Mouse (Mus musculus) heart, embryonic 16.5 days (tissue): ENCODE data around the gene Mical3. TPM values are rescaled to one million over a fixed set of nuclear protein-coding genes. Genes with fewer than 3 reads are reported as not detected.
A peak's percentile ranks its signal among the peaks of the same experiment; 100 is the strongest.

Experiments
- ATAC-seq: fragments of 200-750 bp; cut with Nextera tagmentation; replicated peaks from 2 replicates; pipeline ENCODE4 v1.8.0; 2017; ENCODE audit warnings: moderate number of reproducible peaks; ENCODE audit not compliant: insufficient read depth, low FRiP score; ENCODE audit errors: extremely low read depth
- H3K27ac ChIP-seq: fragments of 300-500 bp; sonication (generic); 2 replicates; pipeline ENCODE4 v1.5.1; 2014; ENCODE audit warnings: mild to moderate bottlenecking, low read length, control low read depth, moderate library complexity
- H3K27me3 ChIP-seq: fragments of 300-500 bp; sonication (generic); 2 replicates; pipeline ENCODE4 v1.6.1; 2014; ENCODE audit warnings: low read length, mixed read lengths; ENCODE audit not compliant: control insufficient read depth, insufficient read depth
- H3K36me3 ChIP-seq: fragments of 300-500 bp; sonication (generic); 2 replicates; pipeline ENCODE4 v1.6.1; 2014; ENCODE audit not compliant: control insufficient read depth, insufficient read depth
- H3K4me1 ChIP-seq: fragments of 300-500 bp; sonication (generic); 2 replicates; pipeline ENCODE4 v1.6.1; 2014; ENCODE audit warnings: low read length, mixed read lengths; ENCODE audit not compliant: control insufficient read depth, insufficient read depth
- H3K4me2 ChIP-seq: fragments of 300-500 bp; sonication (generic); 2 replicates; pipeline ENCODE4 v1.6.1; 2014; ENCODE audit warnings: low read depth, mild to moderate bottlenecking, control low read depth, low read length
- H3K4me3 ChIP-seq: fragments of 300-500 bp; sonication (generic); 2 replicates; pipeline ENCODE4 v1.5.1; 2014; ENCODE audit warnings: mild to moderate bottlenecking, control low read depth, low read length
- H3K9ac ChIP-seq: fragments of 300-500 bp; sonication (generic); 2 replicates; pipeline ENCODE4 v1.6.1; 2014; ENCODE audit warnings: low read length, control low read depth
- H3K9me3 ChIP-seq: fragments of 300-500 bp; sonication (generic); replicated peaks from 2 replicates; pipeline ENCODE4 v1.6.1; 2016; ENCODE audit warnings: low read length; ENCODE audit not compliant: control insufficient read depth
- WGBS: fragments of 180-500 bp; shearing (Covaris S2); extraction: QIAGEN DNeasy Blood & Tissue Kit; methylation state at CpG from one replicate; pipeline ENCODE4 v1.1.7; 2014; 5-methylcytosine and 5-hydroxymethylcytosine counted together
- polyA plus RNA-seq: library from polyadenylated mRNA; unstranded; fragments of >200 nt; fragmentation: Nextera tagmentation; extraction: Ambion mirVana; gene quantifications from 2 replicates; pipeline ENCODE4 v1.2.1, GENCODE M21; 2015

Mical3 gene
- polyA plus RNA-seq, 1 experiment from 2014 or later, result 27.2 TPM

DNA sequence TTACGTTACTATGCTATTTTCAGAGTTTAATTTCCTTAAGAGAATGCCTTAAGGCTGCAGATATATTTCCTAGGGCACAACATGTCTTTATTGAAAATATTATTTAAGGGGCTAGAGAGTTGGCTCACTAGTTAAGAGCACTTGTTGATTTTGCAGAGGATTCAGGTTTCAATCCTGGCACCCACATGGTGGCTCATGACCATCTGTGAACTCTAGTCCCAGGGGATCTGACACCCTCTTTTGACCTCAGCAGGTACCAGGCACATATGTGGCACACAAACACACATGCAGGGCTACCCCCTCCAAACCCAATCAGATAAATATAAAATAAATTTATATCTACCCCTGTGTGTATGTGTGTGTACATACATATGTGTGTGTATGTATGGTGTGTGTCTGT is 8.5 kb upstream of the Mical3 start:
- no peak for ATAC-seq
- H3K27ac ChIP-seq, result no peak overlapping the region
- no peaks in the 10 kb centered on the region; the same call in 1 of the 2 replicates for H3K27me3 ChIP-seq
- H3K4me2 ChIP-seq, result no peak overlapping the region
- no peaks in the 10 kb centered on the region for H3K36me3 ChIP-seq
- H3K9me3 ChIP-seq, result no peaks in the 10 kb centered on the region
- H3K4me3 ChIP-seq, result no peak overlapping the region
- WGBS, result 96% methylated on average over 1 of the region's 1 CpGs
- peaks cover 7% of the 10 kb centered on the region for H3K4me1 ChIP-seq
- no peak overlapping the region for H3K9ac ChIP-seq

DNA sequence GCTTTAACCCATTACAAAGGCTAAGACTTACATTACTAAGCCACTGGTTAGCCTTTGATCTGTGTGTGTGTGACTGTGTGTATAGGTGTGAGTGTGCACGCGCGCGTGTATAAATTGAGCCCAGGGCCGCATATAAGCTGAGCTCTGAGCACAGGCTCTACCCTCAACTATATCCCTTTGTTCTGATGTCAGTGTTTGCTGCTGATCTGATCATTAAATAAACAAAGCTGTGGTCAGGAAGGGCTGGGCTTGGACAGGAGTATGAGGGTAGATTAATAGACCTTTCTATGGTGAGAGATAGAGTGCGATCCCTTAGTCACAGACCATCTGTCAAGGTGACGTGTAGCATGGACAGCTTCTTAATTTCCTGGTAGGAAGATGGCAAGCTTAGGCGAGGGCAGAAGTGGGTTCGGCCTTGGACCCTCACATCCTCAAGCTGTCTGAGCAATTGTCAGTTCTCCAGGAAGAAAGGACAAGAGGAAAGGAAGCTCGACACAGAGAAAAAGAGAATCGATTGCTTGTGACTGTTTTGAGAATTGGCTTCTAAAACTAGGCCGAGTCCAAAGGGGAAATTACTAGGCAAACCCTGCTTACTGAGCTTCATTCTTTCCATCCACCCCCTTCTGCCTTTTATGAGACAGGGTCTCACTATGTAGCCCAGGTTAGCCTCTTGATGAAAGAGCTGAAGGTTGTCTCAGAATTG is 7.7 kb upstream of the Mical3 start:
- no peaks in the 10 kb centered on the region for H3K9me3 ChIP-seq
- no peak overlapping the region for H3K9ac ChIP-seq
- H3K36me3 ChIP-seq, result no peaks in the 10 kb centered on the region
- no peak overlapping the region for H3K4me3 ChIP-seq
- H3K27me3 ChIP-seq, result no peaks in the 10 kb centered on the region; the same call in 1 of the 2 replicates
- no peak overlapping the region for H3K27ac ChIP-seq
- H3K4me1 ChIP-seq, result no peaks in the 10 kb centered on the region; the same call in 1 of the 2 replicates
- no peak overlapping the region for H3K4me2 ChIP-seq
- 77% methylated on average over 12 of the region's 12 CpGs for WGBS
- ATAC-seq, result no peak

DNA sequence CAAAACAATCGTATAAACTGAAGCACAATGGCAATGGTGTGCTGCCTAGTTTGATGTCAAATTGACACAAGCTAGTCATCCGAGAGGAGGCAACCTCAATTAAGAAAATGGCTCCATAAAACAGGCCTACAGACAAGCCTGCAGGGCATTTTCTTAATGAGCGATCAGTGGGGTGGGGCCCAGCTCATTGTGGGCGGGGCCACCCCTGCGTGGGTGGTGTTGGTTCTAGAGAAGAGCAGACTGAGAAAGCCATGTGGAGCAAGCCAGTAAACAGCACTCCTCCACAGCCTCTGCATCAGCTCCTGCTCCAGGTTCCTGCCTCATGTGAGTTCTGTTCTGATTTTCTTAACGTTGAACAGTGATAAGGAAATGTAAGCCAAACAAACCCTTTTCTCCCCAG is 6.4 kb upstream of the Mical3 start:
- no peak overlapping the region for H3K9ac ChIP-seq
- no peak for ATAC-seq
- H3K27me3 ChIP-seq, result no peaks in the 10 kb centered on the region
- H3K4me2 ChIP-seq, result no peak overlapping the region
- no peaks in the 10 kb centered on the region for H3K9me3 ChIP-seq
- 61% methylated on average over 6 of the region's 6 CpGs for WGBS
- no peaks in the 10 kb centered on the region for H3K4me1 ChIP-seq
- no peak overlapping the region for H3K4me3 ChIP-seq
- no peak overlapping the region for H3K27ac ChIP-seq
- no peaks in the 10 kb centered on the region for H3K36me3 ChIP-seq

DNA sequence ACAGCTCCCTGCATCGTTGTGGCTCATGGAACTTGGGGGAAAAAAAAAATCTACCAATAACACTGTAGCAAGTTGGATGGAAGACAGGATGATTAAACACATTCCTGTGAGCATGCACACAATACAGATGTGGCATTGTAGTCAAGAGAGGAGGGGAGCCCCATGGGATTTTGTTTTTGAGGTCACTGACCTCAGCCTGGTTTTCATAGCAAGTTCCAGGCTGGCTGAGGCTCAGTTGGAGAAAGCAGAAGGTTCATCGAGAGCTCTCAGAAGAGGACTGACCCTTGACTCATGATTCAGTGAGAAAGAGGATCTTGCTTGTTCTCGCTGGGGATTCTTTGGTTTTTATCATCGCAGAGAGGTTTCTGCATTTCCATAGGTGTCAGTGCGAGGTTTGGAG is 4.1 kb upstream of the Mical3 start:
- Histone ChIP-seq H3K27me3 (0 out of 2 replicates have a peak, but pooled peaks cover 5% of the 10 kb centered on the region), H3K9ac (no peak overlapping the region), H3K9me3 (no peaks in the 10 kb centered on the region), H3K27ac (no peak overlapping the region), H3K36me3 (no peaks in the 10 kb centered on the region), H3K4me2 (no peak overlapping the region), H3K4me1 (peaks cover 7% of the 10 kb centered on the region), H3K4me3 (no peak overlapping the region)
- no peak for ATAC-seq
- WGBS, result 56% methylated on average over 5 of the region's 5 CpGs

DNA sequence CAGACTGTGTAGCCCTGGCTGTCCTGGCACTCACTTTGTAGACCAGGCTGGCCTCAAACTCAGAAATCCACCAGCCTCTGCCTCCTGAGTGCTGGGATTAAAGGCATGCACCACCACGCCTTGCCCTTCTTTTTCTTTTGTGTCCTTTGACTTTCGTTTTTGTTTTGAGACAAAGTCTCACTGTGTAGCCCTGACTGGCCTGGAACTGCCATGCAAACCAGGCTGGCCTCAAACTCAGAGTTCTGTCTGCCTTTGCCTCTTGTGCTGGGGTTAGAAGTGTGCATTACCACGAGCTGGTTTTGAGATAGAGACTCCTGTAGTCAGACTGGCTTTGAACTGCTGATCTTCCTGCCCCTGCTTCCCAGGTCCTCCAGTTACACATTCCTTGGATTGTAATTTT is 3.5 kb upstream of the Mical3 start:
- H3K27ac ChIP-seq, result no peak overlapping the region
- H3K4me1 ChIP-seq, result peaks cover 12% of the 10 kb centered on the region
- H3K9me3 ChIP-seq, result no peaks in the 10 kb centered on the region
- ATAC-seq, result no peak
- no peak overlapping the region for H3K9ac ChIP-seq
- H3K4me3 ChIP-seq, result no peak overlapping the region
- no peaks in the 10 kb centered on the region for H3K36me3 ChIP-seq
- H3K4me2 ChIP-seq, result no peak overlapping the region
- WGBS, result 52% methylated on average over 3 of the region's 3 CpGs
- H3K27me3 ChIP-seq, result 0 out of 2 replicates have a peak, but pooled peaks cover 5% of the 10 kb centered on the region

DNA sequence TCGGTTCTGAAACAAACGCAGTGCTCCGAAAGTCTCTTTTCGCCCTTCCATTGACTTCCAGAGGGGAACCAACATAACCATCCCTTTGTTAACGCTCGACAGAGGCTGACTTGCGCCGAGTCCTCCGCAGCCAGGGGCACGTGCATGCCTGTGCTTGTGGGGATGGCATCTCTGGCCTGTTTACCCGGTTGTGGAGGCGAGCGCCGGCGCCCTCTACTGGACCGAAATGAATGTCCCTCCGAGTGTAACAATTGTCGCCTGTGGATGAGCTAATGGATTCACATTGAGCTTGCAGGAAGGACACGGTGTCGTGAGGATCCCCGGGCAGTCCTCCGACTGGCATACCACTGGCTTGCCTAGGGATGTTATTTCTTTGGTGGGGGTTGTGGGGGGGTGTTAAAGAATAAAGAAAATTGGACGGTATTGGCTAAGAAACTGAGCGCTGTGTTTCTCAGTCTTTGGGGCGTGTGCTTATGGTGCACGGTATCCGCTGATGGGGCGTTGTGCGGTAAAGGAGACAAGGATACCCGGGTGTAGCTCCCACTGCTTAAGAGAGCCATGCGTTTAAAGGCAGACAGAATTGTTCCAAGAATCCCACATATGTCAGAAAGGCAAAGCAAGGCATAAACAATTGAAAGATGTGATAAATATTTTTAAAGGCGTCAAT is 627 bp downstream of the Mical3 start:
- 0 out of 2 replicates have a peak, but pooled peaks cover 5% of the 10 kb centered on the region for H3K27me3 ChIP-seq
- no peak overlapping the region for H3K27ac ChIP-seq
- H3K4me1 ChIP-seq, result peaks cover 17% of the 10 kb centered on the region
- ATAC-seq, result peak; percentile 93
- peak overlapping the region; percentile 82 for H3K4me2 ChIP-seq
- H3K9ac ChIP-seq, result peak overlapping the region; percentile 63
- 2% methylated on average over 32 of the region's 32 CpGs for WGBS
- no peaks in the 10 kb centered on the region for H3K9me3 ChIP-seq
- no peaks in the 10 kb centered on the region for H3K36me3 ChIP-seq
- peak overlapping the region; percentile 38 for H3K4me3 ChIP-seq

DNA sequence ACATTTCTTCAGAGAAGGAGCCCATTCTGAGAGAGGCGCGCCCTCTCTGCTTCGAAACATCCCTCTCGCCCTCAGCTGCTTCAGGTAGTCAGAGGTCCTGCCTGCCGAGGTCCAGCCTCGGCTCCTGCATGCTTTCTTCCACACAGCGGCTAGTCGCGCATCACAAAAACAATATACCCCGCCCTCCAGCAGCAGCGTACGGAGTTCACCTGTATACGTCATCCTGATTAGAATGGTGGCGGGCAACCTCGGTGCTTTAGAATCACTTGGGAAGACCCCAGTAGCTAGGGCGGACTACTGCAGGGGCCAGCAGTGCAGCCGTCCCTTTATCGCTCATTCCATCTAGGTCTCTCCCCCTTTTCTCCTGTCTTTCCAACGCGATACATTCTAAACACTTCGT is 1.3 kb downstream of the Mical3 start:
- ATAC-seq, result no peak
- H3K9ac ChIP-seq, result peak overlapping the region; percentile 63
- H3K27me3 ChIP-seq, result 0 out of 2 replicates have a peak, but pooled peaks cover 5% of the 10 kb centered on the region
- 16% methylated on average over 21 of the region's 21 CpGs for WGBS
- peak overlapping the region; percentile 82 for H3K4me2 ChIP-seq
- H3K4me3 ChIP-seq, result peak overlapping the region; percentile 38
- no peaks in the 10 kb centered on the region for H3K9me3 ChIP-seq
- no peaks in the 10 kb centered on the region for H3K36me3 ChIP-seq
- peaks cover 17% of the 10 kb centered on the region for H3K4me1 ChIP-seq
- H3K27ac ChIP-seq, result no peak overlapping the region

DNA sequence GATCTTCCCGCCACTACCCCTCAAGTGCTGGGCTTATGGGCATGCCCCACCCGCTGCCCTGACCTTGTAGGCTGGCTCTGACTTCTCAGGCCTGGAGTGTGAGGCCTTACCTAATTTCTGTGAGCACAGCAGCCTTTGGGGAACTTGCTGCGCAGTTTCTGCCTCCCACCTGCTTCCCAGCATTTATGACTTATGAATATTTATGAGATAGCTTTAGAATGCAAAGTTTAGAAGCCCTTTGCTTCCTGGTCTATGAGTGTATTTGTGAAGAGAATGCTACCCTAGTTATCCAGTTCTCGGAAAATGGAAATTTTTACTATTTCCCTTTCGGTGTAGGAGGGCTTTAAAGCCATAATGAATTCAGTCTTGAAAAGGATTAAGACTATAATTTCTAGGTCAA is 2.1 kb downstream of the Mical3 start:
- 96% methylated on average over 5 of the region's 5 CpGs for WGBS
- Histone ChIP-seq H3K9me3 (no peaks in the 10 kb centered on the region), H3K27me3 (0 out of 2 replicates have a peak, but pooled peaks cover 5% of the 10 kb centered on the region), H3K4me1 (peaks cover 17% of the 10 kb centered on the region), H3K4me3 (no peak overlapping the region), H3K9ac (no peak overlapping the region), H3K27ac (no peak overlapping the region), H3K4me2 (no peak overlapping the region), H3K36me3 (no peaks in the 10 kb centered on the region)
- no peak for ATAC-seq

DNA sequence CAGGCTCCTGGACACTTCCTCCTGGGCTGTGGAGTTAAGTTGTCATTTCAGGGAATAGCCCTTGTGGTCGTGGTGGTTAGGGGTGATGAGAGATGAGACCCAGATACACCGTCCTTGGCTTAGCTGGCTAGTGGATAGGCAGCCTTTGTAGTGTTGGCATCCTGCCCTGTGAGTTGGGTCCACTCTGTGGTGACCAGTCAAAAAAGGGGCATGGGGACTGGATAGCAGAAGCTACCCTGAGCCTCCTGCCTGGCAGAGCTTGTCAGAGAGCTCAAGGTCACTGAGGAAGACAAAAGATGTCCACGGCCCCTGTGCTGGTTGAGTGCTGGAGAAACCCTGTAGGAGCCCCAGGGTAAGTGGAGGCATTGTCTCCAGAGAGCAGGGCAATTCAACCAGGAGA is 3.1 kb downstream of the Mical3 start:
- H3K4me1 ChIP-seq, result peaks cover 19% of the 10 kb centered on the region
- H3K4me3 ChIP-seq, result no peak overlapping the region
- no peak for ATAC-seq
- H3K4me2 ChIP-seq, result no peak overlapping the region
- H3K27me3 ChIP-seq, result 0 out of 2 replicates have a peak, but pooled peaks cover 5% of the 10 kb centered on the region
- no peak overlapping the region for H3K9ac ChIP-seq
- WGBS, result 34% methylated on average over 3 of the region's 3 CpGs
- peak overlapping the region; percentile 41; the same call in 1 of the 2 replicates for H3K27ac ChIP-seq
- no peaks in the 10 kb centered on the region for H3K9me3 ChIP-seq
- H3K36me3 ChIP-seq, result no peaks in the 10 kb centered on the region
